Mouse (Mus musculus) central nervous system, embryonic 14 days (tissue): ENCODE results near the gene Ccno. TPM values are rescaled to one million over a fixed set of nuclear protein-coding genes. Genes with fewer than 3 reads are reported as not detected.

Experiments used
- polyA plus RNA-seq: library from polyadenylated mRNA; depleted of rRNA; stranded (reverse); fragments of >200 nt; gene quantifications from 2 replicates; pipeline ENCODE4 v1.2.3, GENCODE M21; 2012; rRNA removed

The Ccno gene
- 3.0 and 3.2 TPM in 2 replicates for polyA plus RNA-seq

DNA sequence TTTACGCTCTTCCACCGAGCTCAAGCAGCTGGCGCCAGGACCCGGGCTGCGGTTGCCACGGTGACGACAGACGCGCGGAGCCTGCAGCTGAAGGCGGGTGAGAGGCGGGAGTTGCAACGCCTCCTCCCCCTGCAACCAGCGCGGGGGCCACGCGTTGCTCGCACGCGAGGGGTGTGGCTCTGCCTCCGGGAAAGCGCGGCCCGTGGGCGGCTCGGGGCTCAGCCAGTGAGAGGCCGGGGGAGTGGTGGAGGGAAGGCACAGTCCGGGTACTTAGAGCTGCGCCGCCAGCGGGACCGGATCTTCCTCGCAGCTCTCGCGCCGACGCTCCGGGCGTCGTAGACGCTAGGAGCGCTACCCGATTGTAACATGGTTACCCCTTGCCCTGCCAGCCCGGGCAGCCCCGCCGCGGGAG lies at the start of gene Ccno:
TSS of gene Ccno (plus strand) at position 271 of the 412 bp plus-strand sequence.

GRCm38 (mm10) chr13:112993531-112994152 lies 6.0 kb downstream of the Ccno start, which contains the start of gene Mcidas:
Gene Mcidas, plus strand, starts transcription at chr13:112993845.

DNA sequence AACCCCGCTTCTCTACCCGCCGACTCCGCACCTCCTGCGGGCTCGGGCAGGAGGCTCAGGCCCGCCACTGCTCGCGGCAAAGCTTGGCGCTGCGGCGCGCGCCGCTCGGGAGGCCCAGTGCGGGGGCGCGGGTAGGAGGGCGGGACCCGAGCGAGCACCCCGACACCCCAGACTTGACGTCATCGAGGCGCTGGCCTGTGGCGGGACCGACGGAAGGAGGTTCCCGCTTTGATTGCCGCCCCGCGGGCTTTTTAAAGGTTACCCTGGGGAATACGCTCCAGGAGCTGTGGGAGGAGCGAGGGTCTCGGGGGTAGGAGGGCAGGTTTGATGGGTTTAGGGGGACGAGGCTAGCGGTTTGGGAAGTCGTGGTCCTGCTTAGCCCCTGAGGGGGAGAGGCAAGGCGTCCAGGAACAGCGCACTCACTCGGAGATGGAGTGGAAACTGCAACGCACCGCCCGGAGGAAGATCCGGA lies 47.4 kb downstream of the Ccno start, which contains the start of gene Cdc20b:
TSS of gene Cdc20b (plus strand) at position 162 of the 472 bp plus-strand sequence.

Other genes with a start within 250 kb of the Ccno start
- 28.9 and 35.1 TPM in 2 replicates for gene Plpp1, start 187.0 kb upstream of the Ccno start, polyA plus RNA-seq
- gene Mtrex, start 60.4 kb upstream of the Ccno start, polyA plus RNA-seq: 59.4 and 67.2 TPM in 2 replicates
- gene Dhx29, start 60.3 kb upstream of the Ccno start, polyA plus RNA-seq: 15.1 and 17.5 TPM in 2 replicates
- gene Mcidas, start 6.0 kb downstream of the Ccno start, polyA plus RNA-seq: 1.1 TPM in 2 replicates
- gene Cdc20b, start 47.3 kb downstream of the Ccno start, polyA plus RNA-seq: 1.0 and 1.2 TPM in 2 replicates
- gene Gpx8, start 58.6 kb downstream of the Ccno start, polyA plus RNA-seq: 43.2 and 53.4 TPM in 2 replicates
- gene Gzma, start 113.2 kb downstream of the Ccno start, polyA plus RNA-seq: not detected in 2 replicates
- 0.92 and 1.1 TPM in 2 replicates for gene Esm1, start 221.9 kb downstream of the Ccno start, polyA plus RNA-seq
- gene Gzmk, start 238.1 kb downstream of the Ccno start, polyA plus RNA-seq: not detected in 2 replicates